Mouse (Mus musculus) hindbrain, embryonic 14.5 days (tissue): ENCODE measurements at regions not wholly inside any gene's neighbourhood (a gene's known extent, or its start where the extent isn't known, plus 50 kb on each side); places are given as distances from the start of the nearest gene placed in this dataset.

Experiments
- ATAC-seq: fragments of 200-750 bp; cut with Nextera tagmentation; 2 replicates; pipeline ENCODE4 v1.8.0; 2017; ENCODE audit warnings: moderate number of reproducible peaks, mild to moderate bottlenecking, moderate TSS enrichment, moderate library complexity; ENCODE audit not compliant: low FRiP score
- DNase-seq: peaks from one replicate; pipeline ENCODE4 v3.0.0-alpha.2; 2015; ENCODE audit warnings: low spot score
- H3K27ac ChIP-seq: fragments of 300-500 bp; sonication (generic); 2 replicates; pipeline ENCODE4 v1.5.1; 2014; ENCODE audit warnings: mild to moderate bottlenecking, moderate library complexity
- H3K27me3 ChIP-seq: fragments of 300-500 bp; sonication (generic); 2 replicates; pipeline ENCODE4 v1.6.1; 2014; ENCODE audit warnings: mild to moderate bottlenecking, low read length, mixed read lengths; ENCODE audit not compliant: control insufficient read depth, insufficient read depth
- H3K36me3 ChIP-seq: fragments of 300-500 bp; sonication (generic); replicated peaks from 2 replicates; pipeline ENCODE4 v1.6.1; 2014; ENCODE audit not compliant: control insufficient read depth, insufficient read depth
- H3K4me1 ChIP-seq: fragments of 300-500 bp; sonication (generic); replicated peaks from 2 replicates; pipeline ENCODE4 v1.6.1; 2014; ENCODE audit warnings: antibody characterized with exemption, low read length, mixed read lengths; ENCODE audit not compliant: control insufficient read depth, insufficient read depth
- H3K4me2 ChIP-seq: fragments of 300-500 bp; sonication (generic); replicated peaks from 2 replicates; pipeline ENCODE4 v1.6.1; 2014; ENCODE audit warnings: mild to moderate bottlenecking, moderate library complexity
- H3K4me3 ChIP-seq: fragments of 300-500 bp; sonication (generic); replicated peaks from 2 replicates; pipeline ENCODE4 v1.5.1; 2014; ENCODE audit warnings: mild to moderate bottlenecking, low read length
- H3K9ac ChIP-seq: fragments of 300-500 bp; sonication (generic); 2 replicates; pipeline ENCODE4 v1.6.1; 2014
- H3K9me3 ChIP-seq: fragments of 300-500 bp; sonication (generic); 2 replicates; pipeline ENCODE4 v1.6.1; 2016; ENCODE audit warnings: low read length; ENCODE audit not compliant: control insufficient read depth
- WGBS: fragments of 180-500 bp; shearing (Covaris S2); extraction: QIAGEN DNeasy Blood & Tissue Kit; methylation state at CpG from one replicate; pipeline ENCODE4 v1.1.7; 2014; 5-methylcytosine and 5-hydroxymethylcytosine counted together

GRCm38 (mm10) chr1:190483366-190483765, 312.9 kb upstream of the Prox1 start:
- H3K9me3 ChIP-seq, result 0 out of 2 replicates have a peak, but pooled peaks cover 7% of the 10 kb centered on the region
- H3K4me1 ChIP-seq, result no peaks in the 10 kb centered on the region
- no peak overlapping the region for H3K27ac ChIP-seq
- no peak overlapping the region for H3K9ac ChIP-seq
- no peak for DNase-seq
- ATAC-seq, result no peak
- no peak overlapping the region for H3K4me2 ChIP-seq
- H3K4me3 ChIP-seq, result no peak overlapping the region
- H3K27me3 ChIP-seq, result no peaks in the 10 kb centered on the region
- 90% methylated on average over 13 of the region's 13 CpGs for WGBS
- H3K36me3 ChIP-seq, result no peaks in the 10 kb centered on the region

GRCm38 (mm10) chr1:190481071-190481470, 310.6 kb upstream of the Prox1 start:
- H3K4me3 ChIP-seq, result no peak overlapping the region
- 73% methylated on average over 11 of the region's 11 CpGs for WGBS
- ATAC-seq (no peak), DNase-seq (no peak)
- no peak overlapping the region for H3K4me2 ChIP-seq
- H3K9me3 ChIP-seq, result 0 out of 2 replicates have a peak, but pooled peaks cover 7% of the 10 kb centered on the region
- no peaks in the 10 kb centered on the region for H3K36me3 ChIP-seq
- no peaks in the 10 kb centered on the region for H3K4me1 ChIP-seq
- H3K27ac ChIP-seq, result no peak overlapping the region
- no peak overlapping the region for H3K9ac ChIP-seq
- H3K27me3 ChIP-seq, result no peaks in the 10 kb centered on the region

DNA sequence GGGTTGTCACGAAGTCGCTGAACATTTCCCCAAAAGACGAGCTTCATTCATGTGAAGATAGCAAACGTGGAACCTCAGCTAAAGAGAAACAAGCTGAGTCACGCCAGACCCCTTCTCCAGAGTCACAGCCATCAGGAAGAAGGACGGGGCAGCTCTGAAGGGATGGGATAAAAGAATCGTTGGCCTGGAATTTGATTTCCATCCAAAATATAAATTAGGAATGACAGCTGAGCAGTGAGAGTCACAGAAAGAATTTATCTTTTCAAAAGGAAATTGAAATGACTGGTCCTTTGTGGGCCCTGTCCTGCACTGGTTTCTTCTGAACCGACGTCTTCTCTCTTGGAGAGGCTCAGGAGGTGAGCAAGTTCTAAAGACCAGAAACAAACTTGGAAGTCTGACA, 310.1 kb upstream of the Prox1 start:
- no peak for ATAC-seq
- 53% methylated on average over 9 of the region's 9 CpGs for WGBS

DNA sequence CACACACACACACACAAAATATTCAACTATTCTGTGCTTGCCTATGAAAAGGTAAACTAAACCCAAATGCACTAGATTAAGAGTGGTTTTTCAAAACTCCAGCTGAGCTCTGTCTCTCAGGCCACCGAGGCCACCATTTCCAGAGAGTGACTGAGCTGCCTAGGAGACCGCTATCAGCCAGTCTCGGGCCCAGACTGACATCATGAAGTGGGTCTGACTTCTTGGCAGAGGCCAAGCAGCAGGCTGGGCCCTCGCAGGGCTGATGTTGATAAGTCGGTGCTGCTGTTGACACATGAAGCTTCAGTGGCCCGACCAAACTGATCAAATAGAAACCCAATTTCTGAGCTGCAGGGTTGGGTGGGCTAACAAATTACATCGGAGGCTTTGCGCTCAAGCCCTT, 302.2 kb upstream of the Prox1 start:
- no peaks in the 10 kb centered on the region for H3K9me3 ChIP-seq
- 88% methylated on average over 8 of the region's 8 CpGs for WGBS
- no peak for ATAC-seq
- no peaks in the 10 kb centered on the region for H3K36me3 ChIP-seq
- H3K4me2 ChIP-seq, result no peak overlapping the region
- no peaks in the 10 kb centered on the region for H3K27me3 ChIP-seq
- H3K4me3 ChIP-seq, result no peak overlapping the region
- no peak overlapping the region for H3K27ac ChIP-seq
- H3K9ac ChIP-seq, result no peak overlapping the region
- H3K4me1 ChIP-seq, result no peaks in the 10 kb centered on the region
- no peak for DNase-seq

More for the DNA sequence above, 310.1 kb upstream of the Prox1 start:
- Histone ChIP-seq H3K4me3 (no peak overlapping the region), H3K27me3 (no peaks in the 10 kb centered on the region), H3K9me3 (0 out of 2 replicates have a peak, but pooled peaks cover 7% of the 10 kb centered on the region), H3K4me2 (no peak overlapping the region), H3K9ac (no peak overlapping the region), H3K27ac (no peak overlapping the region), H3K4me1 (no peaks in the 10 kb centered on the region), H3K36me3 (no peaks in the 10 kb centered on the region)
- DNase-seq, result no peak

- H3K27ac ChIP-seq, result no peak overlapping the region
- no peak for ATAC-seq
These were observed 299.8 kb upstream of the Prox1 start for GRCm38 (mm10) chr1:190470336-190470735.

DNA sequence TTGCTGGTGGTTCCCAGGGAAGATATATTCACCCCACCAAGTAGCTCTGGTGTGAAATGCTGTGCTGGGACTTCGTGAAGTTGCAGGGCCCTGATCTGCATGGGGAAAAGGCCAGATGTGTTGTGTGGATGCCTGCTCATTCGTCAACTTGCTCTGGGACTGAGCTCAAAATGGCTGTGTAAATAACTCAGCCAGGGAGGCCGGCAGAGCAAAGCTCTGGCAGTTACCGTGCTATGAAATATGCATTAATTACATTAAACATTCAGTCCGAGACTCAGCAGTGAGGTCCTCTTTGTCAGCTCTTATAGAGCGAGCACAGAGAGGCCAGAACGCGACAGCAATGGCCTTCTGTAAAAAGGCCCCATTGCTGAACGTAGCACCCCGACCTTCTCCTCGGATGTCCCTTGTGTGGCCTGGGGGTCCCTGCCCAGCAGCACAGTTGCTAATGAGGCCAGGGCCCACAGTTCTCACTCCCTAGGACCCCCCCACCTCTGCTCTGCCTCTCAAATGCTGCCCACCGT, 287.1 kb upstream of the Prox1 start:
- Histone ChIP-seq H3K9me3 (no peaks in the 10 kb centered on the region), H3K4me1 (0 out of 2 replicates have a peak, but pooled peaks cover 9% of the 10 kb centered on the region), H3K27ac (0 out of 2 replicates have a peak overlapping the region, but pooled peaks have one; percentile 11), H3K36me3 (no peaks in the 10 kb centered on the region), H3K9ac (no peak overlapping the region), H3K4me3 (no peak overlapping the region), H3K27me3 (no peaks in the 10 kb centered on the region), H3K4me2 (no peak overlapping the region)
- DNase-seq (peak; percentile 36), ATAC-seq (peak; percentile 77; the same call in 1 of the 2 replicates)
- WGBS, result 19% methylated on average over 12 of the region's 12 CpGs

More at GRCm38 (mm10) chr1:190470336-190470735, 299.8 kb upstream of the Prox1 start:
- Histone ChIP-seq H3K4me1 (no peaks in the 10 kb centered on the region), H3K4me3 (no peak overlapping the region), H3K9ac (no peak overlapping the region), H3K9me3 (no peaks in the 10 kb centered on the region), H3K36me3 (no peaks in the 10 kb centered on the region), H3K4me2 (no peak overlapping the region), H3K27me3 (no peaks in the 10 kb centered on the region)
- 74% methylated on average over 9 of the region's 9 CpGs for WGBS
- DNase-seq, result no peak

GRCm38 (mm10) chr1:190453549-190453948, 283.0 kb upstream of the Prox1 start:
- H3K9me3 ChIP-seq, result no peaks in the 10 kb centered on the region
- no peak overlapping the region for H3K9ac ChIP-seq
- H3K4me3 ChIP-seq, result no peak overlapping the region
- H3K36me3 ChIP-seq, result no peaks in the 10 kb centered on the region
- 0 out of 2 replicates have a peak, but pooled peaks cover 9% of the 10 kb centered on the region for H3K4me1 ChIP-seq
- WGBS, result 82% methylated on average over 10 of the region's 10 CpGs
- H3K27me3 ChIP-seq, result no peaks in the 10 kb centered on the region
- DNase-seq (no peak), ATAC-seq (no peak)
- H3K4me2 ChIP-seq, result no peak overlapping the region
- H3K27ac ChIP-seq, result no peak overlapping the region

DNA sequence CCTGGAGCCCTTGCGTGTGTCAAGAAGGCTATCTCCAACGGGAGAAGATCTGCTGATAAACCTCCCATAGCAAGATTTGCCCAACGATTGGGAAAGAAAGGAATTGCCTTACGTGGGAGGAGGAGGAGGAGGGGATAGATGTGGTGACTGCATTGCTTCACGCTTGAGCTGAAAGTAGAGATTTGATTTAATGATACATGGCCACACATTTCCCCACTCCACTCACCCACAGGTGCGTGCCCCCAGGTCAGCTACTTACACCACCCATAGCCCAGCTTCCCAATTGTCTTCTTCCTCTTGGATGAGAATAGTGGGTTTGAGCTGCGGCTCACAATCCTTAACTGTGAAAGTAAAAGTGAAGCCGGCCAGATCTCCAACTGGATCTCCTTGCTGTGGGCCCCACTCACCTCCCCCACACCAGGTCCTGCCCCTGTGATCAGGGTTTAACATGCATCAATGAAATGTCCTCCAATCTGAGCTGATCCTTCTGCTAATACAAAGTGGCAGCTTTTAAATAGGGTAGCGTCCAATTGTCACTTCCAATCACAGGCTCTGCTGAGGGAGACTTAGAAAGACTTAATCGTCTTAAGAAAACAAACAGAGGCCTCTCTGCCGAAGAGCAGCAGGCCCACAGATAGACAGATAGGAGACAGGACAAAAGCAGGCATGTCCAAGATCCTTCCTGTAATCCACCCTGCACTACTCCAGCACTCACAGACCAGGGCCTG, 281.8 kb upstream of the Prox1 start:
- Histone ChIP-seq H3K4me1 (0 out of 2 replicates have a peak, but pooled peaks cover 3% of the 10 kb centered on the region), H3K4me3 (no peak overlapping the region), H3K36me3 (no peaks in the 10 kb centered on the region), H3K9me3 (no peaks in the 10 kb centered on the region), H3K27me3 (no peaks in the 10 kb centered on the region), H3K9ac (no peak overlapping the region), H3K27ac (no peak overlapping the region), H3K4me2 (no peak overlapping the region)
- 76% methylated on average over 11 of the region's 11 CpGs for WGBS
- DNase-seq, result no peak
- ATAC-seq, result no peak

- Histone ChIP-seq H3K36me3 (no peaks in the 10 kb centered on the region), H3K27me3 (no peaks in the 10 kb centered on the region), H3K4me1 (no peaks in the 10 kb centered on the region), H3K9ac (no peak overlapping the region), H3K4me2 (no peak overlapping the region), H3K9me3 (no peaks in the 10 kb centered on the region), H3K27ac (no peak overlapping the region), H3K4me3 (no peak overlapping the region)
- ATAC-seq (no peak), DNase-seq (no peak)
- 27% methylated on average over 8 of the region's 8 CpGs for WGBS
These were observed 277.7 kb upstream of the Prox1 start for GRCm38 (mm10) chr1:190448263-190448662.
